Mouse (Mus musculus): ENCODE data around the gene Gm3327. TPM values are rescaled to one million over a fixed set of nuclear protein-coding genes. Genes with fewer than 3 reads are reported as not detected.
"Not testable (repeated sequence)": the region's sequence is repeated elsewhere in the genome, so short reads cannot be mapped to it uniquely, and the experiment has no call there.

Gene Gm3327
- polyA plus RNA-seq (2016; fragmentation: Nextera tagmentation; extraction: Ambion mirVana), result not detected in 2 replicates

DNA sequence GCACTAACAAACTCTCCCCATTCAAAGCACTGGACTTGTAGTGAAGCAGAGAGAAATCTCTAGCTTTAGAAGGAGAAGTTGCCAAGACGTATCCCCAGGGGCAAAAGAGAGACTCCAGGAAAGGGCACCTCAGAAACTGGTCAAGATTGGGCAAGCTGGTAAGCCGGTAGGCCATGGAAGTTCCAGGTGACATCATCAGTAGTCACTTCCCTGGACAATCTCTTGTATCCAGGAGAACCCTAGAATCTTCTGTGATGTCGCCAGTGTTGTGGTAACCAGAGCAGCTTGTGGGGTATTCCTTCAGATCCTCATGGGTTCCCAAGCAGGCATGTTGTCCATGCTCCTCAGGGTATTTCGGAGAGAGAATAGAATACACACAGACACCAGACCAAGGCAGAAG is at the start of gene Gm3327:
Gene Gm3327 (plus strand): TSS at position 301 of the 400 bp plus-strand sequence.
- not testable (repeated sequence) for ATAC-seq (ENCODE audit: low FRiP score, low read depth); H3K4me3 ChIP-seq; H3K9me3 ChIP-seq; H3K27me3 ChIP-seq; H3K27ac ChIP-seq (replicated peaks); H3K9ac ChIP-seq (replicated peaks); H3K4me1 ChIP-seq; H3K4me2 ChIP-seq (replicated peaks); H3K36me3 ChIP-seq
- WGBS, result 88% methylated on average over 3 of the region's 4 CpGs

DNA sequence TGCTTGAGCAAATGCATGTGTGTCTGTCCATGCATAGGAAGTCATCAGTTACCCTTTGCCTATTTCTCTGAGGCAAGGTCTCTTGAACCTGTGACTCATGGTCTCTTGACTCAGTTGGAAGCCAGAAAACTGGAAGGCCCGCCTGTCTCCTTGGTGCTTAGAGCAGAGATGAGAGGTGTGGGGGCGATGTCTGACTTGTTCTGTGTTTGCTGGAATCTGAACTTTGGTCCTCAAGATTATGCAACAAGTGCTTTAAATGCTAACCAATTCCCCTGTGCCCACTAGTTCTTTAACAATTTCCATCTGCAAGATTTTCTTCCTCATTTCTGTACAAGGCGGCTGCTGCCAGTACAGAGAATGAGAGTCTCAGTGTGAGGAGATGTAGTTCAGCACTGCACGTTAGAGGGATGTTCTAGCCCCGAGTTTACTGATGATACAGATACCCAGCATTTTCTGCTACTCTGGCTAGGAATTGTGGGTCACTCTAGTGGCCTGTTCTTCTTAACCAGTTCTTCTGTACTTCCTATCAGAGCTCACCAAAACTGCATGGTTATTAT is 45.8 kb upstream of the Gm3327 start:
- H3K27ac ChIP-seq (replicated peaks); H3K27me3 ChIP-seq; H3K9me3 ChIP-seq; H3K4me1 ChIP-seq; H3K9ac ChIP-seq (replicated peaks); H3K36me3 ChIP-seq; H3K4me3 ChIP-seq; ATAC-seq (ENCODE audit: low FRiP score, low read depth); H3K4me2 ChIP-seq (replicated peaks): not testable (repeated sequence)
- 82% methylated on average over 5 of the region's 5 CpGs for WGBS

GRCm38 (mm10) chr14:44086588-44086987 is 37.1 kb upstream of the Gm3327 start:
- not testable (repeated sequence) for H3K27me3 ChIP-seq; H3K4me2 ChIP-seq (replicated peaks); H3K4me1 ChIP-seq; H3K9ac ChIP-seq (replicated peaks); ATAC-seq (ENCODE audit: low FRiP score, low read depth); H3K9me3 ChIP-seq; H3K27ac ChIP-seq (replicated peaks); H3K36me3 ChIP-seq; H3K4me3 ChIP-seq
- 81% methylated on average over 1 of the region's 1 CpGs for WGBS

- not testable (repeated sequence) for H3K4me1 ChIP-seq; H3K36me3 ChIP-seq; H3K27ac ChIP-seq (replicated peaks); H3K4me2 ChIP-seq (replicated peaks); ATAC-seq (ENCODE audit: low FRiP score, low read depth); H3K27me3 ChIP-seq; H3K9ac ChIP-seq (replicated peaks); H3K9me3 ChIP-seq; H3K4me3 ChIP-seq
- 79% methylated on average over 2 of the region's 2 CpGs for WGBS
Observed at GRCm38 (mm10) chr14:44087535-44087934, 36.1 kb upstream of the Gm3327 start.

DNA sequence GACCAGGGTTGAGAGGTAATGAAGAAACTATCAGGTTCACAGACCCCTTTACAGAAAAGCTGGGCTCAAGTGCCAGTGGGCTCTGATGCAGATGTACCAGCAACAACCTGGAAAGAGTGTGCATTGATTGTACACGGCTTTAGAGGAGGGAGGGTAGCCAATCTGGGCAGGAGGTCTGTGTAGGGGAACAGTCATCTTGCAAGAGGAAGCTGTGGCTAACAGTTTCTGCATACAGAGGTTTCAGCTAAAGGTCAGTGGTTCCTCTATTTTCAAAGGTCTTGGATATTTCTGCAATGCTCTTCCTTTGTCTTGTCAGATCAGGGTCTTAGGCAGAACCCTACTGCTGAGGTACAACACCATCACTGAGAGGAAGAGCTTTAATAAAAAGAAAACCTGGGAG is 32.1 kb upstream of the Gm3327 start:
- H3K4me3 ChIP-seq; H3K4me2 ChIP-seq (replicated peaks); H3K27me3 ChIP-seq; ATAC-seq (ENCODE audit: low FRiP score, low read depth); H3K9ac ChIP-seq (replicated peaks); H3K36me3 ChIP-seq; H3K9me3 ChIP-seq; H3K27ac ChIP-seq (replicated peaks); H3K4me1 ChIP-seq: not testable (repeated sequence)
- WGBS, result 61% methylated on average over 1 of the region's 1 CpGs

DNA sequence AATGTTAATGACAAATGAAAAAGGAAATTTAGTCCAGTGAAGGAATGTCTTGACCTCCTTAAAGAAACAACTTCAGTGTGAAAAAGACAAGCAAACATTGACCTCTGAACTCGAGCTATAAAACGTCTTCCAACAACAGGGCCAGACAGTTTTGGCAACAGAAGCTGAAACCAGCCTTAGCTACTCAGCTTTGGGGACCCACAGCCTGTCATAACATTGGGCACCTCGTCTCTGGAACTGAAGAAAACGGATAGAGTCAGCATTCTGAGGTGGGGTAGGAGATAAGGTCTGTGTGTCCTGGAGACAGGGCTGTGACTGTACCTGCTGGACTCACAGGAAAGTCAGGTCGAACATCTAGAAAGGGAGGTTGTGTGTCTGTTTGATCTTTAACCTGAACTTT is 29.2 kb upstream of the Gm3327 start:
- H3K4me1 ChIP-seq; H3K9ac ChIP-seq (replicated peaks); H3K4me2 ChIP-seq (replicated peaks); H3K27me3 ChIP-seq; H3K27ac ChIP-seq (replicated peaks); ATAC-seq (ENCODE audit: low FRiP score, low read depth); H3K4me3 ChIP-seq; H3K9me3 ChIP-seq; H3K36me3 ChIP-seq: not testable (repeated sequence)
- 77% methylated on average over 5 of the region's 5 CpGs for WGBS

DNA sequence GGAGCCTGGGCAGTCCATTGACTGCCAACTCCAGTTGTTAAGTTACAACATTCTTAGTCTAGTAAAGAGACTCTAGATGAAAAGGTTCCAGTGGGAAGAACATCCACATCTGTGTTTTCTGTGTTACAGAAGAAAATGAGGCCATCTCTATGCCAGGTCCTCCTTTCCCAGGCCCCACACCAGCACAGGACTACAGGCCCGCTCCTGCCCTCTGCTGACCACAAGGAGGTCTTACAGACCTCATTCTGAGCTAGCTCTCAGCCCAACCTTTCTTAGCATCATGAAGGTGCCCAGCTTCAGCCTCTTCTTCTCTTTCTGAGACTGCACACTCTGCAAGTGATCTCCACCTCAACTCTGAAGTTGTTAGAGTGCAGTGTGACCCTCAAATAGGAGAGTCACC is 23.6 kb upstream of the Gm3327 start:
- WGBS, result no CpG with 5 or more reads among the region's 1 CpGs
- H3K36me3 ChIP-seq; ATAC-seq (ENCODE audit: low FRiP score, low read depth); H3K27me3 ChIP-seq; H3K4me2 ChIP-seq (replicated peaks); H3K27ac ChIP-seq (replicated peaks); H3K4me3 ChIP-seq; H3K4me1 ChIP-seq; H3K9ac ChIP-seq (replicated peaks); H3K9me3 ChIP-seq: not testable (repeated sequence)

- not testable (repeated sequence) for H3K4me2 ChIP-seq (replicated peaks); H3K36me3 ChIP-seq; H3K27me3 ChIP-seq; H3K4me1 ChIP-seq; H3K9me3 ChIP-seq; H3K27ac ChIP-seq (replicated peaks); H3K4me3 ChIP-seq; ATAC-seq (ENCODE audit: low FRiP score, low read depth); H3K9ac ChIP-seq (replicated peaks)
- 78% methylated on average over 2 of the region's 2 CpGs for WGBS
Observed at GRCm38 (mm10) chr14:44102354-44102753, 21.3 kb upstream of the Gm3327 start, which contains the start of gene Ear2. Ear2 (plus strand) TSS chr14:44102654.

GRCm38 (mm10) chr14:44110981-44111380 is 12.7 kb upstream of the Gm3327 start:
- ATAC-seq (ENCODE audit: low FRiP score, low read depth), result no peak

More at GRCm38 (mm10) chr14:44110981-44111380, 12.7 kb upstream of the Gm3327 start:
- no peak overlapping the region for H3K4me3 ChIP-seq
- no peak overlapping the region for H3K9ac ChIP-seq (replicated peaks)
- H3K4me1 ChIP-seq, result no peaks in the 10 kb centered on the region
- H3K27me3 ChIP-seq, result no peaks in the 10 kb centered on the region
- H3K36me3 ChIP-seq, result no peaks in the 10 kb centered on the region
- no peaks in the 10 kb centered on the region for H3K9me3 ChIP-seq
- no peak overlapping the region for H3K4me2 ChIP-seq (replicated peaks)
- H3K27ac ChIP-seq (replicated peaks), result no peak overlapping the region

Other genes with a start within 250 kb of the Gm3327 start
- gene Ear1, start 248.3 kb upstream of the Gm3327 start, polyA plus RNA-seq (2016; fragmentation: Nextera tagmentation; extraction: Ambion mirVana), result not detected in 2 replicates
- gene Ear10, start 200.3 kb upstream of the Gm3327 start, polyA plus RNA-seq (2016; fragmentation: Nextera tagmentation; extraction: Ambion mirVana), result not detected in 2 replicates
- gene Gm8113, start 198.5 kb upstream of the Gm3327 start, polyA plus RNA-seq (2016; fragmentation: Nextera tagmentation; extraction: Ambion mirVana), result 3.9 and 4.3 TPM in 2 replicates
- not detected in 2 replicates for gene Ang5, start 166.8 kb upstream of the Gm3327 start, polyA plus RNA-seq (2016; fragmentation: Nextera tagmentation; extraction: Ambion mirVana)
- not detected in 2 replicates for gene Ang6, start 121.6 kb upstream of the Gm3327 start, polyA plus RNA-seq (2016; fragmentation: Nextera tagmentation; extraction: Ambion mirVana)
- not detected in 2 replicates for gene Ear2, start 21.2 kb upstream of the Gm3327 start, polyA plus RNA-seq (2016; fragmentation: Nextera tagmentation; extraction: Ambion mirVana)
- not detected in 2 replicates for gene Gm8212, start 73.8 kb downstream of the Gm3327 start, polyA plus RNA-seq (2016; fragmentation: Nextera tagmentation; extraction: Ambion mirVana)
- not detected in 2 replicates for gene 4930503E14Rik, start 89.4 kb downstream of the Gm3327 start, polyA plus RNA-seq (2016; fragmentation: Nextera tagmentation; extraction: Ambion mirVana)
- gene Gm8220, start 161.7 kb downstream of the Gm3327 start, polyA plus RNA-seq (2016; fragmentation: Nextera tagmentation; extraction: Ambion mirVana), result not detected in 2 replicates
- gene Gm5930, start 214.7 kb downstream of the Gm3327 start, polyA plus RNA-seq (2016; fragmentation: Nextera tagmentation; extraction: Ambion mirVana), result not detected in 2 replicates
- not detected in 2 replicates for gene Gm8229, start 241.5 kb downstream of the Gm3327 start, polyA plus RNA-seq (2016; fragmentation: Nextera tagmentation; extraction: Ambion mirVana)

Data from midbrain, embryonic 12.5 days (tissue).